Mouse (Mus musculus) right cerebral cortex, postnatal 36 days (tissue): ENCODE data around the gene Lmo4.
A peak's percentile ranks its signal among the peaks of the same experiment; 100 is the strongest.

ENCODE experiments used
- DNase-seq, 2 experiments: peaks; one replicate each; pipeline ENCODE4 v3.0.0; 2022; ENCODE audit warnings: low spot score in 2 of 2, mixed read lengths in 1 of 2

Lmo4 gene

GRCm38 (mm10) chr3:144204413-144205311, at the start of gene Lmo4:
Lmo4 (minus strand) TSS chr3:144205220.
- peak in 1 of 2 experiments; percentile 66 for DNase-seq

- DNase-seq = no peak
Observed at GRCm38 (mm10) chr3:144254281-144254680, 49.3 kb upstream of the Lmo4 start.

- no peak for DNase-seq
Observed at GRCm38 (mm10) chr3:144253018-144253417, 48.0 kb upstream of the Lmo4 start.

GRCm38 (mm10) chr3:144252109-144252508, 47.1 kb upstream of the Lmo4 start:
- no peak for DNase-seq

GRCm38 (mm10) chr3:144242025-144242673, 37.1 kb upstream of the Lmo4 start:
- DNase-seq = peak; percentile 57 to 64

- no peak for DNase-seq
Observed at GRCm38 (mm10) chr3:144241161-144241560, 36.1 kb upstream of the Lmo4 start.

- no peak for DNase-seq
Observed at GRCm38 (mm10) chr3:144238482-144238881, 33.5 kb upstream of the Lmo4 start.

GRCm38 (mm10) chr3:144232347-144233008, 27.5 kb upstream of the Lmo4 start:
- no peak for DNase-seq

- DNase-seq = no peak
Observed at GRCm38 (mm10) chr3:144231931-144232330, 26.9 kb upstream of the Lmo4 start.

GRCm38 (mm10) chr3:144231419-144231818, 26.4 kb upstream of the Lmo4 start:
- DNase-seq = no peak

- DNase-seq = no peak
Observed at GRCm38 (mm10) chr3:144230016-144230415, 25.0 kb upstream of the Lmo4 start.

- no peak for DNase-seq
Observed at GRCm38 (mm10) chr3:144229312-144229711, 24.3 kb upstream of the Lmo4 start.

- no peak for DNase-seq
Observed at GRCm38 (mm10) chr3:144225456-144226240, 20.6 kb upstream of the Lmo4 start.

- DNase-seq = no peak
Observed at GRCm38 (mm10) chr3:144224594-144224993, 19.6 kb upstream of the Lmo4 start.

GRCm38 (mm10) chr3:144223377-144224105, 18.5 kb upstream of the Lmo4 start:
- DNase-seq = no peak

- DNase-seq = no peak
Observed at GRCm38 (mm10) chr3:144222381-144222780, 17.4 kb upstream of the Lmo4 start.

GRCm38 (mm10) chr3:144207498-144207897, 2.5 kb upstream of the Lmo4 start:
- DNase-seq = no peak

- DNase-seq = no peak
Observed at GRCm38 (mm10) chr3:144206942-144207341, 1.9 kb upstream of the Lmo4 start.

- DNase-seq = no peak
Observed at GRCm38 (mm10) chr3:144206261-144206660, 1.2 kb upstream of the Lmo4 start.

GRCm38 (mm10) chr3:144205351-144206153, 532 bp upstream of the Lmo4 start:
- DNase-seq = peak; percentile 94 to 95
